Mouse (Mus musculus) ES-E14 (cell line): ENCODE data around the gene Dcp1a.

ENCODE experiments used
- CHD2 ChIP-seq: IDR thresholded peaks from 2 replicates; pipeline ENCODE4 v1.6.1; 2014; ENCODE audit warnings: mild to moderate bottlenecking, low read depth, low read length, inconsistent platforms
- ZNF384 ChIP-seq: IDR thresholded peaks from 2 replicates; pipeline ENCODE4 v1.6.1; 2012; ENCODE audit warnings: low read depth, low read length, inconsistent platforms

GRCm38 (mm10) chr14:30504990-30505389, 25.7 kb downstream of the Dcp1a start:
- TF ChIP-seq ZNF384 (no peak), CHD2 (no peak)
